Mouse (Mus musculus): ENCODE measurements around the gene Daam2. TPM values are rescaled to one million over a fixed set of nuclear protein-coding genes. Genes with fewer than 3 reads are reported as not detected.
A peak's percentile ranks its signal among the peaks of the same experiment; 100 is the strongest.

Gene Daam2
- total and polyA plus RNA-seq, 2 experiments from 2014 or later = 2.2 to 12.9 TPM

GRCm38 (mm10) chr17:49535580-49535979 is 28.6 kb downstream of the Daam2 start:
- H3K4me2 ChIP-seq (ENCODE audit: low read depth, low read length) = no peak overlapping the region
- H3K27ac ChIP-seq = no peak overlapping the region
- DNase-seq (ENCODE audit: low spot score) = no peak
- TF ChIP-seq CTCF (IDR thresholded peaks at IDR 0.05; ENCODE audit: low read depth) = no peak
- H3K4me1 ChIP-seq (ENCODE audit: insufficient read depth, low read length) = peaks cover 14% of the 10 kb centered on the region; the same call in 1 of the 2 replicates
- no peaks in the 10 kb centered on the region for H3K9me3 ChIP-seq (ENCODE audit: low read length)
- no peak overlapping the region for H3K9ac ChIP-seq (replicated peaks; ENCODE audit: low read length)
- H3K27me3 ChIP-seq (ENCODE audit: insufficient read depth, low read length) = no peaks in the 10 kb centered on the region
- WGBS = 58% methylated on average over 4 of the region's 4 CpGs
- no peaks in the 10 kb centered on the region for H3K36me3 ChIP-seq (ENCODE audit: insufficient read depth, low read length)
- no peak for ATAC-seq
- no peak overlapping the region for H3K4me3 ChIP-seq (ENCODE audit: low read length)

DNA sequence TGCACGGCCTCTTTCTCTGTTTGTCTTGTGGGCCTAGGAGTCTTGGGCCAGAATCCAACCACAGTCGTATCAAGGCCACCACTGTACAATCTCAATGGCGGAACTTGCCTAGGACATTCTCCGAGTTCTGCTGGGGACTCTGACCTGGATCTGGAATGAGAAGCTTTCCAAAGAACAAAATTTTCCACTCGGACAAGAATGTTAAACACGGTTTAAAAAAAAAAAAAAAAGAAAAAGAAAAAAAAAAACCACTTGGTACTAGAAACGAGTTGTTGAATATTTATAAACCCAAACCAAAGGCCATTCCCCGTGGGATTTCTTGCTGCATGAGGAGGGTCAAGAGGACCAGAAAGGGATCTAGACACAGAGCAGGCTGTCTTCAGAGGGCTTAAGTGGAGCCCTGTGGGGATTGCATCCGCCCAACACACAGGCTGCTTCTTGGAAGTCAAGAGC is 29.9 kb downstream of the Daam2 start:
- no peak overlapping the region for H3K4me3 ChIP-seq (ENCODE audit: low read length)
- H3K9ac ChIP-seq (replicated peaks; ENCODE audit: low read length) = no peak overlapping the region
- H3K27ac ChIP-seq = no peak overlapping the region
- TF ChIP-seq CTCF (IDR thresholded peaks at IDR 0.05; ENCODE audit: low read depth) = no peak
- H3K27me3 ChIP-seq (ENCODE audit: insufficient read depth, low read length) = no peaks in the 10 kb centered on the region
- ATAC-seq (no peak), DNase-seq (ENCODE audit: low spot score) (peak; percentile 23)
- no peaks in the 10 kb centered on the region for H3K9me3 ChIP-seq (ENCODE audit: low read length)
- no peaks in the 10 kb centered on the region for H3K36me3 ChIP-seq (ENCODE audit: insufficient read depth, low read length)
- no peak overlapping the region for H3K4me2 ChIP-seq (ENCODE audit: low read depth, low read length)
- 49% methylated on average over 9 of the region's 9 CpGs for WGBS
- H3K4me1 ChIP-seq (ENCODE audit: insufficient read depth, low read length) = peaks cover 11% of the 10 kb centered on the region; the same call in 1 of the 2 replicates

DNA sequence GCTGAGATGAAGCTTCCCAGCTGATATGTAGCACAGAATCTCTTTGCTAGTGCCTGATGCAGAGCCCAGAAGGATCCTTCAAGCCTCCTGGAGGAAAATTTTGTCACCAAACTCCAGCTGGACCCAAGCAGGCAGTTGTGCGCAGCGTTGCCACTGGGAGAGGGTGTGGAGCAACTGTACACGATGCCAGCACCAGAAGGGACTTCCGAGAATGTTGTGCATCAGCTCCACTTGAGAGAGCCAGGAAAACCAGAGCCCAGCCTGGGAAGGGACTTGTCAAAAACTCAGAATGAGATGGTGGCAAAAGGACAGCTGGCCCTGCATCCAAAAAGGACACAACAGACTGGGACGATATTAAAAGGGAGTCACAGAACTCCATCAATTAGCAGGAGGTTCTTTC is 32.5 kb downstream of the Daam2 start:
- H3K9me3 ChIP-seq (ENCODE audit: low read length) = no peaks in the 10 kb centered on the region
- TF ChIP-seq CTCF (IDR thresholded peaks at IDR 0.05; ENCODE audit: low read depth) = no peak
- H3K27me3 ChIP-seq (ENCODE audit: insufficient read depth, low read length) = no peaks in the 10 kb centered on the region
- no peaks in the 10 kb centered on the region for H3K36me3 ChIP-seq (ENCODE audit: insufficient read depth, low read length)
- no peak overlapping the region for H3K27ac ChIP-seq
- H3K4me1 ChIP-seq (ENCODE audit: insufficient read depth, low read length) = 0 out of 2 replicates have a peak, but pooled peaks cover 8% of the 10 kb centered on the region
- H3K4me2 ChIP-seq (ENCODE audit: low read depth, low read length) = no peak overlapping the region
- H3K4me3 ChIP-seq (ENCODE audit: low read length) = no peak overlapping the region
- DNase-seq (ENCODE audit: low spot score) (no peak), ATAC-seq (no peak)
- no peak overlapping the region for H3K9ac ChIP-seq (replicated peaks; ENCODE audit: low read length)
- 74% methylated on average over 5 of the region's 5 CpGs for WGBS

- Histone ChIP-seq H3K9me3 (ENCODE audit: low read length) (no peaks in the 10 kb centered on the region), H3K9ac (replicated peaks; ENCODE audit: low read length) (no peak overlapping the region), H3K4me1 (ENCODE audit: insufficient read depth, low read length) (0 out of 2 replicates have a peak, but pooled peaks cover 8% of the 10 kb centered on the region), H3K27me3 (ENCODE audit: insufficient read depth, low read length) (no peaks in the 10 kb centered on the region), H3K4me2 (ENCODE audit: low read depth, low read length) (no peak overlapping the region), H3K36me3 (ENCODE audit: insufficient read depth, low read length) (no peaks in the 10 kb centered on the region), H3K27ac (no peak overlapping the region), H3K4me3 (ENCODE audit: low read length) (no peak overlapping the region)
- ATAC-seq = peak; percentile 41; the same call in 1 of the 2 replicates
- peak; percentile 78 for TF ChIP-seq CTCF (IDR thresholded peaks at IDR 0.05; ENCODE audit: low read depth)
- peak; percentile 72 for DNase-seq (ENCODE audit: low spot score)
- WGBS = 21% methylated on average over 3 of the region's 3 CpGs
Measured at GRCm38 (mm10) chr17:49530215-49530614, 33.9 kb downstream of the Daam2 start.

- TF ChIP-seq CTCF (IDR thresholded peaks at IDR 0.05; ENCODE audit: low read depth) = no peak
- no peaks in the 10 kb centered on the region for H3K27me3 ChIP-seq (ENCODE audit: insufficient read depth, low read length)
- ATAC-seq (no peak), DNase-seq (ENCODE audit: low spot score) (no peak)
- peak overlapping the region; percentile 20; the same call in 1 of the 2 replicates for H3K27ac ChIP-seq
- no peak overlapping the region for H3K9ac ChIP-seq (replicated peaks; ENCODE audit: low read length)
- no peaks in the 10 kb centered on the region for H3K9me3 ChIP-seq (ENCODE audit: low read length)
- no peak overlapping the region for H3K4me2 ChIP-seq (ENCODE audit: low read depth, low read length)
- H3K36me3 ChIP-seq (ENCODE audit: insufficient read depth, low read length) = no peaks in the 10 kb centered on the region
- H3K4me1 ChIP-seq (ENCODE audit: insufficient read depth, low read length) = 0 out of 2 replicates have a peak, but pooled peaks cover 8% of the 10 kb centered on the region
- WGBS = 42% methylated on average over 7 of the region's 7 CpGs
- H3K4me3 ChIP-seq (ENCODE audit: low read length) = no peak overlapping the region
Measured at GRCm38 (mm10) chr17:49528503-49529205, 35.5 kb downstream of the Daam2 start.

GRCm38 (mm10) chr17:49528033-49528432 is 36.1 kb downstream of the Daam2 start:
- ATAC-seq (peak; percentile 50; the same call in 1 of the 2 replicates), DNase-seq (ENCODE audit: low spot score) (no peak)
- Histone ChIP-seq H3K36me3 (ENCODE audit: insufficient read depth, low read length) (no peaks in the 10 kb centered on the region), H3K9me3 (ENCODE audit: low read length) (no peaks in the 10 kb centered on the region), H3K4me1 (ENCODE audit: insufficient read depth, low read length) (0 out of 2 replicates have a peak, but pooled peaks cover 8% of the 10 kb centered on the region), H3K9ac (replicated peaks; ENCODE audit: low read length) (no peak overlapping the region), H3K4me3 (ENCODE audit: low read length) (no peak overlapping the region), H3K27ac (peak overlapping the region; percentile 20; the same call in 1 of the 2 replicates), H3K27me3 (ENCODE audit: insufficient read depth, low read length) (no peaks in the 10 kb centered on the region), H3K4me2 (ENCODE audit: low read depth, low read length) (no peak overlapping the region)
- no peak for TF ChIP-seq CTCF (IDR thresholded peaks at IDR 0.05; ENCODE audit: low read depth)
- 70% methylated on average over 4 of the region's 4 CpGs for WGBS

GRCm38 (mm10) chr17:49526566-49526965 is 37.6 kb downstream of the Daam2 start:
- Histone ChIP-seq H3K9ac (replicated peaks; ENCODE audit: low read length) (no peak overlapping the region), H3K9me3 (ENCODE audit: low read length) (no peaks in the 10 kb centered on the region), H3K4me2 (ENCODE audit: low read depth, low read length) (no peak overlapping the region), H3K36me3 (ENCODE audit: insufficient read depth, low read length) (no peaks in the 10 kb centered on the region), H3K27ac (no peak overlapping the region), H3K4me3 (ENCODE audit: low read length) (no peak overlapping the region), H3K4me1 (ENCODE audit: insufficient read depth, low read length) (0 out of 2 replicates have a peak, but pooled peaks cover 8% of the 10 kb centered on the region), H3K27me3 (ENCODE audit: insufficient read depth, low read length) (no peaks in the 10 kb centered on the region)
- ATAC-seq (no peak), DNase-seq (ENCODE audit: low spot score) (no peak)
- TF ChIP-seq CTCF (IDR thresholded peaks at IDR 0.05; ENCODE audit: low read depth) = no peak
- 81% methylated on average over 5 of the region's 5 CpGs for WGBS

Data from hindbrain, postnatal 0 days (tissue).